Mouse (Mus musculus): Measurements from ENCODE around the gene 1700029H14Rik. TPM values are rescaled to one million over a fixed set of nuclear protein-coding genes. Genes with fewer than 3 reads are reported as not detected.

The 1700029H14Rik gene
- polyA plus RNA-seq, 1 experiment = 0.30 TPM

DNA sequence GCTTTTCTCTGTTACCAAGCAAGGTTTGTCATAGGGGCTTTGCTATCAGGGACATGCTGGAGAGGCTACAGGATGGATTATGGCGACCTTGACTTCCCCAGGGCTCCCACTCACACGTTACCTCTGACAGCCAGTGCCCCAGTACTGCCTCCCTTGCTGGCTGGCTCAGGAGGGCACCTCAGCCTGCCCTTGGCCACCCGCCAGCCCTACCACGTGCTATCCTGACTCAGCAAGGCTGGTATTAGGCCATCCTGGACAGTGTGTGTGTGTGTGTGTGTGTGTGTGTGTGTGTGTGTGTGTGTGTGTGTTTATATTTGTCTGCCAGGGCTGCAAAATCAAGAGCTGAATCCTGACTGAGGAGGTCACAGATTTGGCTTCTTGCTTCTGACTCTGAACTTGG, 55.4 kb downstream of the 1700029H14Rik start:
- TF ChIP-seq POLR2A (IDR thresholded peaks at IDR 0.05; ENCODE audit: control insufficient read depth, extremely low read depth, insufficient read depth, low read length, poor library complexity) (no peak), CTCF (IDR thresholded peaks at IDR 0.05; ENCODE audit: borderline replicate concordance, control insufficient read depth, extremely low read depth, insufficient read depth, low read length, poor library complexity) (no peak)
- Histone ChIP-seq H3K4me3 (ENCODE audit: control insufficient read depth, insufficient read depth, low read length) (no peak overlapping the region), H3K4me1 (replicated peaks; ENCODE audit: control insufficient read depth, insufficient read depth, low read length) (no peaks in the 10 kb centered on the region), H3K27me3 (ENCODE audit: control insufficient read depth, insufficient read depth, low read length) (no peaks in the 10 kb centered on the region), H3K27ac (ENCODE audit: control insufficient read depth, insufficient read depth, low read length) (no peak overlapping the region), H3K36me3 (ENCODE audit: control insufficient read depth, insufficient read depth, low read length) (no peaks in the 10 kb centered on the region)
- no peak for DNase-seq
- WGBS = 9% methylated on average over 4 of the region's 4 CpGs

DNA sequence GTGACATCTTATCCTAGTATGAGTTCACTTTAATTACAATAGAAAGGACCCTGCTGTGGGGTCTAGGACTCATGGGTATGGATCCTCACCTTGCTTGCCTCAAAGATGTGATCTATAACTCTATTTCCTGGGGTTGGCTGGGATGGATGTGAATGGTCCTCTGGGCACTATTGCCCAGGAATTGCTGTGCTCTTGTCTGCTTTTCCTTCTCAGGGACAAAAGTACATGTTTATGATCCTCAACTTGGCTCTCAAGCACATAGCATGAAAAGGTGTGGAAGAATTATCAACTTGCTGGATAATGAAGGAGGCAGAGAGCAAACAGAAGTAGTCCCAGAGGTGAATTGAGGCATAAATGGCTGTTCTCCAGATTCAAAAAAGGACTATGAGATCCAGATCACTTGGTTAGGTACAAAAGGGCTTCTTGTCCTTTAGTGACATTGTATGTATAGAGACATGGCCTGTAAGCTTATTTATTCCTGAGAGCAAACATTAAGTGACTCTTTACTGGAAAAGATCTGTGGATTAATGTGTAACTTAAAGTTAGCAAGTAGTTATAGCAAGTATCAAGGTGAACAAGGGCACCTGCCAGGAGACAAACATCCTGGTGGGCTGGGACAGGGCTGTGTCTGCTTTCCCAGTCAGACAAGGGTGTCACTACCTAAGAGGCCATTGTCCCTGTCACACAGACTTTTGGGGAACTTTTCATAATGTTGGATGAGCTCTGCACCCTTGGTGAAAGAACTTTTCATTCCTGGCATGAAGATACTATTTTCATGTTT, 57.2 kb downstream of the 1700029H14Rik start:
- TF ChIP-seq CTCF (IDR thresholded peaks at IDR 0.05; ENCODE audit: borderline replicate concordance, control insufficient read depth, extremely low read depth, insufficient read depth, low read length, poor library complexity) (no peak), POLR2A (IDR thresholded peaks at IDR 0.05; ENCODE audit: control insufficient read depth, extremely low read depth, insufficient read depth, low read length, poor library complexity) (no peak)
- DNase-seq = no peak
- no peaks in the 10 kb centered on the region for H3K27me3 ChIP-seq (ENCODE audit: control insufficient read depth, insufficient read depth, low read length)
- no peak overlapping the region for H3K27ac ChIP-seq (ENCODE audit: control insufficient read depth, insufficient read depth, low read length)
- H3K4me1 ChIP-seq (replicated peaks; ENCODE audit: control insufficient read depth, insufficient read depth, low read length) = no peaks in the 10 kb centered on the region
- H3K36me3 ChIP-seq (ENCODE audit: control insufficient read depth, insufficient read depth, low read length) = no peaks in the 10 kb centered on the region
- no peak overlapping the region for H3K4me3 ChIP-seq (ENCODE audit: control insufficient read depth, insufficient read depth, low read length)

DNA sequence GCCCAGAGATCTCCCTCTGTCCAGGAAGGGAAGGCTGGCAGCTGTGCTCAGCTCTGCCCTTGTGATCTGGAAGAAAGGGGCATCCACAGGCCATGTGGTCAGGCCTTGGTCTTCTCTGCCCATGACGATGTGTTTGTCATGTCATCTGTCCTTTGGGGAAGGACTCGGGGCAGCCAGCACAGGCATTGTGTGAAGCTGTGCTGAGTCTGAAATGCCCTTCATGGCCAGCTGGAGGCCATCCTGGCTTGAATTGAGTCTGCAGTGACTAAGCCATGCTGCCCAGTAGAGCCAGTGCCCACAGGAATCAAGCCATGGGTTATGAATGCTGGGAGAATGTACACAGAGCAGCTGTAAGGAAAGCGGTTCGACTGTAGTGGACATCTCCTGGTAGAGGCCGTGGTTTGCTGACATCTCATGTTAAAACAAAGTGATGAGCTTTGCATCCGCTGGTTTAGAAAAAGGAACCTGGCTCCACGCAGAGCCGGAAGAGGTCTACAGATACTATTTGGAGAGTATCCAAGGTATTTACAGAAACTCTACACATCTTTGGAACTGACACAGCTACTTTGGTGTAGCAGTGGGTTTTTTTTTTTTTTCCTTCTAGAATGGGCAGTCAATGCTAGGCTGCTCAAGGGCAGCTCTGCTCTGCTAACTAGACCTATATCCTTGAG, 58.2 kb downstream of the 1700029H14Rik start:
- Histone ChIP-seq H3K4me1 (replicated peaks; ENCODE audit: control insufficient read depth, insufficient read depth, low read length) (no peaks in the 10 kb centered on the region), H3K36me3 (ENCODE audit: control insufficient read depth, insufficient read depth, low read length) (no peaks in the 10 kb centered on the region), H3K4me3 (ENCODE audit: control insufficient read depth, insufficient read depth, low read length) (no peak overlapping the region), H3K27ac (ENCODE audit: control insufficient read depth, insufficient read depth, low read length) (no peak overlapping the region), H3K27me3 (ENCODE audit: control insufficient read depth, insufficient read depth, low read length) (no peaks in the 10 kb centered on the region)
- DNase-seq = no peak
- TF ChIP-seq POLR2A (IDR thresholded peaks at IDR 0.05; ENCODE audit: control insufficient read depth, extremely low read depth, insufficient read depth, low read length, poor library complexity) = no peak
- TF ChIP-seq CTCF (IDR thresholded peaks at IDR 0.05; ENCODE audit: borderline replicate concordance, control insufficient read depth, extremely low read depth, insufficient read depth, low read length, poor library complexity) = no peak
- WGBS = 10% methylated on average over 8 of the region's 8 CpGs

DNA sequence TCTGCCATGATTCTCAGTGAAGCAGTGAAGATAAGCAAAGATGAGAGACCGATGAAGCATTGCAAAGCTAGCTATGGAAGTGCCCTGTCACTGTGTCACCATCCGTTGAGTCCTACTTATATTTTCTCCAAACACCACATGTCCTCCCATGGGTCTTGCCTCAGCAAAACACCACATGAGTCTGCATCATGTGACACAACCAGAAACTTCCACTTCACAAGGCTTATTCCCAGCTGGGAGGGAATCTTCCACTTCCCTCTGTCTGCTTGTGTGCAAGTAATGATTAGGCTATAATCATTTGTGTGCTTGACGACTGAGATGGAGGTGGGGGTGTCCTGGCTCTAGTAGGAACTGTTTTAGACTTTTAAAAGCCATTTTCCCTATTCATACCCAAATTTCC, 61.0 kb downstream of the 1700029H14Rik start:
- no peaks in the 10 kb centered on the region for H3K27me3 ChIP-seq (ENCODE audit: control insufficient read depth, insufficient read depth, low read length)
- 90% methylated on average over 3 of the region's 3 CpGs for WGBS
- H3K36me3 ChIP-seq (ENCODE audit: control insufficient read depth, insufficient read depth, low read length) = no peaks in the 10 kb centered on the region
- no peak overlapping the region for H3K4me3 ChIP-seq (ENCODE audit: control insufficient read depth, insufficient read depth, low read length)
- no peak overlapping the region for H3K27ac ChIP-seq (ENCODE audit: control insufficient read depth, insufficient read depth, low read length)
- TF ChIP-seq CTCF (IDR thresholded peaks at IDR 0.05; ENCODE audit: borderline replicate concordance, control insufficient read depth, extremely low read depth, insufficient read depth, low read length, poor library complexity) (no peak), POLR2A (IDR thresholded peaks at IDR 0.05; ENCODE audit: control insufficient read depth, extremely low read depth, insufficient read depth, low read length, poor library complexity) (no peak)
- no peak for DNase-seq
- H3K4me1 ChIP-seq (replicated peaks; ENCODE audit: control insufficient read depth, insufficient read depth, low read length) = no peaks in the 10 kb centered on the region

Other genes with a start within 250 kb of the 1700029H14Rik start
- gene Tfdp1, start 223.7 kb downstream of the 1700029H14Rik start, polyA plus RNA-seq (2012; rRNA removed) = 123 and 141 TPM in 2 replicates
- gene Atp4b, start 165.6 kb downstream of the 1700029H14Rik start, polyA plus RNA-seq (2012; rRNA removed) = 0.65 and 0.71 TPM in 2 replicates
- 0.05 and 0.09 TPM in 2 replicates for gene Grk1, start 157.4 kb downstream of the 1700029H14Rik start, polyA plus RNA-seq (2012; rRNA removed)
- gene Tmem255b, start 127.3 kb downstream of the 1700029H14Rik start, polyA plus RNA-seq (2012; rRNA removed) = 4.8 and 5.5 TPM in 2 replicates
- gene Gas6, start 68.0 kb downstream of the 1700029H14Rik start, polyA plus RNA-seq (2012; rRNA removed) = 131 and 163 TPM in 2 replicates
- gene Rasa3, start 115.1 kb upstream of the 1700029H14Rik start, polyA plus RNA-seq (2012; rRNA removed) = 52.7 and 57.5 TPM in 2 replicates
- gene Cfap97d2, start 143.4 kb upstream of the 1700029H14Rik start, polyA plus RNA-seq (2012; rRNA removed) = not detected in 2 replicates
- gene Cdc16, start 195.2 kb upstream of the 1700029H14Rik start, polyA plus RNA-seq (2012; rRNA removed) = 69.9 and 72.1 TPM in 2 replicates
- 13.3 and 13.5 TPM in 2 replicates for gene Upf3a, start 223.2 kb upstream of the 1700029H14Rik start, polyA plus RNA-seq (2012; rRNA removed)